Mouse (Mus musculus) cerebellum, adult 2 months (tissue): ENCODE measurements around the gene Cdc42bpb.

Experiments used
- CTCF ChIP-seq: fragments of 200-500 bp; IDR thresholded peaks from 2 replicates; pipeline ENCODE4 v1.5.1; 2011; ENCODE audit warnings: low read depth, mild to moderate bottlenecking, control low read depth, low read length, moderate library complexity, borderline replicate concordance; ENCODE audit not compliant: insufficient read depth
- POLR2A ChIP-seq: fragments of 200-500 bp; IDR thresholded peaks from 2 replicates; pipeline ENCODE4 v1.6.1; 2011; ENCODE audit warnings: low read length, control low read depth, borderline replicate concordance; ENCODE audit not compliant: insufficient read depth

DNA sequence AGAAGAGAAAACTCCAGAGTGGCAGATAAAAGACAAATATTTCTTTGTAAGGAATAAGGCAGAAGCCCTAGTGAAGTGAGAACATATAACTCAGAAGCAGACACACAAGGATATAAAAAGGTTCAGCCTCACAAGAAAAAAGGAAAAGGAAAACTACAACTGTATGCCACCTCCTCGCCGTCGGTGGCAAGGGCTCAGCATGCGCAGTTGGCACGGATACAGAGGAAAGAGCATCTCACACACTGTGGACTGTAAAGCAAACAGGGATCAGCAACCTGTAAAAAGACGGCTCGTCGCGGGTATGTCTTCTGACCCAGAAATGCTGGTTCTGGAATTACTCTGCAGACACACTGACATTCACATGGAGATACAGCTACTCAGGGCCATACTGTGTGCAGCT, 45.9 kb downstream of the Cdc42bpb start:
- TF ChIP-seq POLR2A = no peak
- no peak for TF ChIP-seq CTCF
